Mouse (Mus musculus): ENCODE measurements around the gene Zfp524. TPM values are rescaled to one million over a fixed set of nuclear protein-coding genes. Genes with fewer than 3 reads are reported as not detected.

Zfp524 gene
- polyA plus RNA-seq, 1 experiment from 2014 or later = 6.7 TPM

DNA sequence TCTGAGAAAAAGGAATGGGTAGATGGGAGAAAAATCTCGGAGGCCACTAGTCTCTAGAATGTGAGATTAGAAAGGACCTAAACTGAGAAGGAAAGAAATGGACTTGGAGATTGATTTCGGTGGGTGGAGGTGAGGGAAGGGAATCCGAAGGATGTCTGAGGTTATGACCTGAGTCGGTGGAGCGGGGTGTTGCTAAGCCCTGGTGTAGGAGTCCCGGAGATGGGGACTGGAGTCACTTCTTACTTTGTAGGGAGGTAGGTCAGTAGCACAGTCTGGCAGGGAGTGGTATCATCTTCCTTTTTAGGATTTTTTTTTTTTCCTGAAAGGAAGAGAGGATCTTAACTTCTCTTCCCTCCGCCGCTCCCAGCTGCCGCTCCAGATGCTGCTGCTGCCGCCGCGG is 38.2 kb downstream of the Zfp524 start:
- H3K4me1 ChIP-seq (ENCODE audit: control insufficient read depth, insufficient read depth, low read length) = peaks cover 51% of the 10 kb centered on the region
- WGBS = 2% methylated on average over 11 of the region's 12 CpGs
- H3K27me3 ChIP-seq (ENCODE audit: control insufficient read depth, insufficient read depth, low read depth, low read length) = peaks cover 15% of the 10 kb centered on the region
- H3K4me3 ChIP-seq (ENCODE audit: low read depth, low read length) = peak overlapping the region; percentile 79
- H3K9ac ChIP-seq (ENCODE audit: low read depth, low read length) = peak overlapping the region; percentile 95
- H3K4me2 ChIP-seq (ENCODE audit: low read length) = peak overlapping the region; percentile 71
- no peaks in the 10 kb centered on the region for H3K36me3 ChIP-seq (ENCODE audit: control insufficient read depth, insufficient read depth, low read length)
- ATAC-seq = no peak
- no peak overlapping the region for H3K27ac ChIP-seq (ENCODE audit: low read length)
- no peaks in the 10 kb centered on the region for H3K9me3 ChIP-seq (replicated peaks; ENCODE audit: control insufficient read depth, low read length, poor library complexity, severe bottlenecking)

DNA sequence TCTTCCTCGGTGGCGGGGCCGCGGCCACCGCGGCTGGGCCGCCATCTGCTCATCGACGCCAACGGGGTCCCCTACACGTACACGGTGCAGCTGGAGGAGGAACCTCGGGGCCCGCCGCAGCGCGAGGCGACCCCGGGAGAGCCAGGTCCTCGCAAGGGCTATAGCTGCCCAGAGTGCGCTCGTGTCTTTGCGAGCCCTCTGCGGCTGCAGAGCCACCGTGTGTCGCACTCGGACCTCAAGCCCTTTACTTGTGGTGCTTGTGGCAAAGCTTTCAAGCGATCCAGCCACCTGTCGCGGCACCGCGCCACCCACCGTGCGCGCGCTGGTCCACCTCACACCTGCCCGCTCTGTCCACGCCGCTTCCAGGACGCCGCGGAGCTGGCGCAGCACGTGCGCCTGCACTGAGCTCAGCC is 38.7 kb downstream of the Zfp524 start:
- no peak for ATAC-seq
- H3K36me3 ChIP-seq (ENCODE audit: control insufficient read depth, insufficient read depth, low read length) = no peaks in the 10 kb centered on the region
- no peak overlapping the region for H3K27ac ChIP-seq (ENCODE audit: low read length)
- no peaks in the 10 kb centered on the region for H3K9me3 ChIP-seq (replicated peaks; ENCODE audit: control insufficient read depth, low read length, poor library complexity, severe bottlenecking)
- peaks cover 56% of the 10 kb centered on the region for H3K4me1 ChIP-seq (ENCODE audit: control insufficient read depth, insufficient read depth, low read length)
- H3K4me2 ChIP-seq (ENCODE audit: low read length) = peak overlapping the region; percentile 71
- H3K9ac ChIP-seq (ENCODE audit: low read depth, low read length) = peak overlapping the region; percentile 95
- 3% methylated on average over 44 of the region's 45 CpGs for WGBS
- H3K4me3 ChIP-seq (ENCODE audit: low read depth, low read length) = peak overlapping the region; percentile 79
- peaks cover 15% of the 10 kb centered on the region for H3K27me3 ChIP-seq (ENCODE audit: control insufficient read depth, insufficient read depth, low read depth, low read length)

DNA sequence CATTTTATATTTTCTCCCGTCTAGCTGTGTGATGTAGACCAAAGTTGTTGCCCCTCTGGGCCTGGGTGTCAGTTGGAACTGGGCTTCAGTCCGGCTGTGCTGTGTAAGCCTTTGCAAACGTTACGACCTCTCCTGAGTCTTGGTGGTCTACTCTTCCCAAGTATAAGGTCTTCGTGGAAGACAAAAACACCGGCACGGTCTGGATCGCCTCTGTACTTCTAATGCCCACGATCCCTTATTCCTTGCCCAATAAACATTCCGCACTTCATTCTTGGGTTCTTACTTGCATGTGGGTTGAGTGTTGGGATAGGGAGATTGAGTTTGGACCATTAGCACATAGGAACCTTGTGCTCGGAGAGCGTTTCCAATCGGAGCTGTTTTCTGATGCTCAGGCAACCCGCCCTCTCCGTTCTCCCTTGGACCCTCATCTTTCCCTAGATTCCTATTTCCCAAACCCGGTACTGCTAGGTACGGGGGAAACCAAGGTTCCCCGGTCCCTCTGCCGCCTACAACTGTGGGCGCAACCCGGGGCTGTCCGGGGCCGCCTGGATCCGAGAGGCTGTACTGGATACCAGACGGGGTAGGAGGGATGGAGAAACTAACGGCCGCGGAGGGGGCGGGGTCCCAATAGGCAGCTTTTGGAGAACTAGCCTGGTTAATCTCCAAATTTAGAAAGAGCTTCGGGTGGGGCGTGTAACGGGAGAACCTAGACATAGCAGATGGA is 39.4 kb downstream of the Zfp524 start:
- 8% methylated on average over 32 of the region's 32 CpGs for WGBS
- H3K4me2 ChIP-seq (ENCODE audit: low read length) = peak overlapping the region; percentile 71
- peaks cover 15% of the 10 kb centered on the region for H3K27me3 ChIP-seq (ENCODE audit: control insufficient read depth, insufficient read depth, low read depth, low read length)
- peak overlapping the region; percentile 53; the same call in 1 of the 2 replicates for H3K27ac ChIP-seq (ENCODE audit: low read length)
- H3K4me3 ChIP-seq (ENCODE audit: low read depth, low read length) = peak overlapping the region; percentile 79
- H3K9me3 ChIP-seq (replicated peaks; ENCODE audit: control insufficient read depth, low read length, poor library complexity, severe bottlenecking) = no peaks in the 10 kb centered on the region
- peak overlapping the region; percentile 95 for H3K9ac ChIP-seq (ENCODE audit: low read depth, low read length)
- H3K36me3 ChIP-seq (ENCODE audit: control insufficient read depth, insufficient read depth, low read length) = no peaks in the 10 kb centered on the region
- peaks cover 59% of the 10 kb centered on the region for H3K4me1 ChIP-seq (ENCODE audit: control insufficient read depth, insufficient read depth, low read length)
- ATAC-seq = no peak

DNA sequence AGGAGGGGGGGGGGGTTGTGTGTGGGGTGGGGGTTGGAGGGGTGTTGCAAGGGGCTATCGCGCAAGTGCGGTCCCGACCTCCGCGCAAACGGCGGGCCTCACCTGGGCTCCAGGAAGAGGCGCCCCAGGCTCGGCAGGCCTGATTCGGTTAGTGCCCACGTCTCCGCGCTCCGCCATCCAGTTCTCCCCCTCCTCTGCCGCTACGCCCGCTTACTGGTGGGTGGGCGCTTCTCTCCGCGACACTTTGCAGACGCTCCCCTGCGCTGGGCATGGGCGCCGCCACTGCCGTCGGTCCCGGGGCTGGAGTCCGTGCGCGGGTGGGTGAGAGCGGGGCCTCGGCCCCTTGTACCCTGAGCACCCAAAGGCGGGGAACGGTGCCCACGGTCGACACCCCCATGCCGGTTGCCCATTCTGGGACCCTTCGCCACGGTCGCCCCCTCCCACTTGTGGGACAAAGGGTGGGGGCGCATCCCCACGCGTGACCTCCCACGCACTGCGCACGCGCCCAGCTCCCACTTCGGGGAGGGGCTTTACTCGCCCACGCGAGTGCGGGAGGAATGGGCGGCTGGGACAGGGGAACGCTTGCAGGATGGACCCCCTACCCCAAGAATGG is 42.5 kb downstream of the Zfp524 start:
- peaks cover 71% of the 10 kb centered on the region for H3K4me1 ChIP-seq (ENCODE audit: control insufficient read depth, insufficient read depth, low read length)
- peak; percentile 21 for ATAC-seq
- peak overlapping the region; percentile 93 for H3K4me2 ChIP-seq (ENCODE audit: low read length)
- peak overlapping the region; percentile 76 for H3K4me3 ChIP-seq (ENCODE audit: low read depth, low read length)
- no peaks in the 10 kb centered on the region for H3K9me3 ChIP-seq (replicated peaks; ENCODE audit: control insufficient read depth, low read length, poor library complexity, severe bottlenecking)
- peak overlapping the region; percentile 84 for H3K27ac ChIP-seq (ENCODE audit: low read length)
- H3K36me3 ChIP-seq (ENCODE audit: control insufficient read depth, insufficient read depth, low read length) = no peaks in the 10 kb centered on the region
- 2% methylated on average over 54 of the region's 55 CpGs for WGBS
- peak overlapping the region; percentile 80 for H3K9ac ChIP-seq (ENCODE audit: low read depth, low read length)
- peaks cover 15% of the 10 kb centered on the region for H3K27me3 ChIP-seq (ENCODE audit: control insufficient read depth, insufficient read depth, low read depth, low read length)

DNA sequence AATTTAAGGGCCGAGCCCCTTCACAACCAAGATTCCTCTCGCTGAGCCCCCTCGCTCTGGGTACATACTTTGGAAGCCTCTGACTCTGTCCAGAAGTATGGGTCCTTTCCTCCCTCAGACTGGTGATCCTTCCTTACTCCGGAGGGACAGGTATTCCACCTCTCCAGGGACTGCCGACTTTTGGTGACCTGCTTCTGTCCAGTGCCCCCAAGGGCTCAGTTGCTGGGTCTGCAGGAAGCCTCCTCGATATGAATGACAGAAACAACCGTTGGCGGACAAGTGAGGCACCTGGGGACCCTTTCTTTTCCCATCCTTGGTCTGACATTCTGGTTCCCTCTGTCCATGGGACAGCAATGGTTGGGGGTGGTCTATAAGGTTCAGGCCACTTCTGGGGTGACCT is 43.2 kb downstream of the Zfp524 start:
- 25% methylated on average over 8 of the region's 8 CpGs for WGBS
- H3K4me1 ChIP-seq (ENCODE audit: control insufficient read depth, insufficient read depth, low read length) = peaks cover 67% of the 10 kb centered on the region
- H3K36me3 ChIP-seq (ENCODE audit: control insufficient read depth, insufficient read depth, low read length) = no peaks in the 10 kb centered on the region
- H3K9me3 ChIP-seq (replicated peaks; ENCODE audit: control insufficient read depth, low read length, poor library complexity, severe bottlenecking) = no peaks in the 10 kb centered on the region
- peak overlapping the region; percentile 80 for H3K9ac ChIP-seq (ENCODE audit: low read depth, low read length)
- ATAC-seq = no peak
- peak overlapping the region; percentile 93 for H3K4me2 ChIP-seq (ENCODE audit: low read length)
- peak overlapping the region; percentile 76 for H3K4me3 ChIP-seq (ENCODE audit: low read depth, low read length)
- peak overlapping the region; percentile 84 for H3K27ac ChIP-seq (ENCODE audit: low read length)
- peaks cover 15% of the 10 kb centered on the region for H3K27me3 ChIP-seq (ENCODE audit: control insufficient read depth, insufficient read depth, low read depth, low read length)

DNA sequence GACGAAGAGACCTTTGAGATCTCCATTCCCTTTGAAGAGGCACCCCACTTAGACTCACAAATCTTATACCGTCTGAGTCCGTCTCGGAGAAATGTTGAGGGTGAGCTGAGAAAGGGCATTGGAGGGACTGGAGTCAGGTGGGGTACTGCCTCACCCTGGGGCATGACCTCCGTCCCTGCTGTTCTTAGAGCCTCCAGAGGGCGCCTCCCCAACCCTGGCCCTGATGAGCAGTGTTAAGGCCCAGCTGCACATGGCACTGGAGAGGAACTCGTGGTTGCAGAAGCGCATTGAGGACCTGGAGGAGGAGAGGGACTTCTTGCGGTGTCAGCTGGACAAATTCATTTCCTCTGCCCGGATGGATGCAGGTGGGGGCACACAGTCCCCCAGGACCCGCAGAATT is 43.6 kb downstream of the Zfp524 start:
- no peak for ATAC-seq
- peak overlapping the region; percentile 93 for H3K4me2 ChIP-seq (ENCODE audit: low read length)
- WGBS = 32% methylated on average over 11 of the region's 11 CpGs
- peaks cover 15% of the 10 kb centered on the region for H3K27me3 ChIP-seq (ENCODE audit: control insufficient read depth, insufficient read depth, low read depth, low read length)
- peak overlapping the region; percentile 76 for H3K4me3 ChIP-seq (ENCODE audit: low read depth, low read length)
- H3K4me1 ChIP-seq (ENCODE audit: control insufficient read depth, insufficient read depth, low read length) = peaks cover 63% of the 10 kb centered on the region
- H3K9me3 ChIP-seq (replicated peaks; ENCODE audit: control insufficient read depth, low read length, poor library complexity, severe bottlenecking) = no peaks in the 10 kb centered on the region
- H3K27ac ChIP-seq (ENCODE audit: low read length) = peak overlapping the region; percentile 11; the same call in 1 of the 2 replicates
- H3K9ac ChIP-seq (ENCODE audit: low read depth, low read length) = peak overlapping the region; percentile 80
- no peaks in the 10 kb centered on the region for H3K36me3 ChIP-seq (ENCODE audit: control insufficient read depth, insufficient read depth, low read length)

DNA sequence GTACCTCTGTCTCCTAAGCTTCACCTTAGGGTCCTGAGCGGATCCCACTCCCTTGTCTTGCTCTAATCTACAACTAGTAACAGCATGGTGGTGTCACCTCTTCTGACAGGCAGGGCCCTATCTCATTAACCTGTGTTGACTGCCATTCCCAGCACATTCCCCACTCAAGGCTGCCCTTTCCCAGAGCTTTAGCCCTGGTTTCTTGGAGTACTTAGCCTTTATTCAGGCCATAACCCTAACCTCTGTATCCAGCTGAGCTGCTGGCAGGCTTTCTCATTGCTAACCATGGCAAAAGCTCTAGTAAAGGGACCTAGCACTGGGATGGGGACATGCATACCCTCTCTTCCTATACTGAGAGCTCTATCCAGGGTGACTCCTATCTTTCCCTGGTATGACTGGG is 44.4 kb downstream of the Zfp524 start:
- Histone ChIP-seq H3K4me3 (ENCODE audit: low read depth, low read length) (no peak overlapping the region), H3K9ac (ENCODE audit: low read depth, low read length) (no peak overlapping the region), H3K27me3 (ENCODE audit: control insufficient read depth, insufficient read depth, low read depth, low read length) (peaks cover 15% of the 10 kb centered on the region), H3K4me2 (ENCODE audit: low read length) (no peak overlapping the region), H3K27ac (ENCODE audit: low read length) (no peak overlapping the region), H3K9me3 (replicated peaks; ENCODE audit: control insufficient read depth, low read length, poor library complexity, severe bottlenecking) (no peaks in the 10 kb centered on the region), H3K4me1 (ENCODE audit: control insufficient read depth, insufficient read depth, low read length) (peaks cover 60% of the 10 kb centered on the region), H3K36me3 (ENCODE audit: control insufficient read depth, insufficient read depth, low read length) (no peaks in the 10 kb centered on the region)
- ATAC-seq = no peak
- 93% methylated on average over 1 of the region's 1 CpGs for WGBS

DNA sequence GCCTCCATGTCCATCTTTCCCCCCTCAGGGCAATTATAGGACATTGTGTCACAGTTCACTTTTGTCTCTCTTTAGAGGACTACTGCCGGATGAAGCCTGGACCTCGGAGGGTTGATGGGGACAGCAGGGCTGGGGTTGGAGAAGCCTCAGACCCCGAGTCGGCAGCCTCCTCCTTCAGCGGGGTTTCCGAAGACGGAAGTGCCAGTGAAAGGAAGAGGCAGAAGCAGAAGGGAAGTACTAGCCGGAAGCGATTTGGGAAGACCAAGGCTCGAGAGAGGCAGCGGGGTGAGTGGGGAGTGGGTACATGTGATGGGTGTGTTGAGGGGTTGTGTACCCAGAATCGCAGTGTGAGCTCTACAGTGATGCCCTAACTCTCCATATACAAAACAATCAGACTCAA is 45.2 kb downstream of the Zfp524 start:
- Histone ChIP-seq H3K4me2 (ENCODE audit: low read length) (no peak overlapping the region), H3K27me3 (ENCODE audit: control insufficient read depth, insufficient read depth, low read depth, low read length) (peaks cover 13% of the 10 kb centered on the region), H3K4me3 (ENCODE audit: low read depth, low read length) (no peak overlapping the region), H3K9ac (ENCODE audit: low read depth, low read length) (peak overlapping the region; percentile 84), H3K4me1 (ENCODE audit: control insufficient read depth, insufficient read depth, low read length) (peaks cover 60% of the 10 kb centered on the region), H3K36me3 (ENCODE audit: control insufficient read depth, insufficient read depth, low read length) (no peaks in the 10 kb centered on the region), H3K9me3 (replicated peaks; ENCODE audit: control insufficient read depth, low read length, poor library complexity, severe bottlenecking) (no peaks in the 10 kb centered on the region), H3K27ac (ENCODE audit: low read length) (peak overlapping the region; percentile 99)
- WGBS = 88% methylated on average over 12 of the region's 12 CpGs
- ATAC-seq = no peak

DNA sequence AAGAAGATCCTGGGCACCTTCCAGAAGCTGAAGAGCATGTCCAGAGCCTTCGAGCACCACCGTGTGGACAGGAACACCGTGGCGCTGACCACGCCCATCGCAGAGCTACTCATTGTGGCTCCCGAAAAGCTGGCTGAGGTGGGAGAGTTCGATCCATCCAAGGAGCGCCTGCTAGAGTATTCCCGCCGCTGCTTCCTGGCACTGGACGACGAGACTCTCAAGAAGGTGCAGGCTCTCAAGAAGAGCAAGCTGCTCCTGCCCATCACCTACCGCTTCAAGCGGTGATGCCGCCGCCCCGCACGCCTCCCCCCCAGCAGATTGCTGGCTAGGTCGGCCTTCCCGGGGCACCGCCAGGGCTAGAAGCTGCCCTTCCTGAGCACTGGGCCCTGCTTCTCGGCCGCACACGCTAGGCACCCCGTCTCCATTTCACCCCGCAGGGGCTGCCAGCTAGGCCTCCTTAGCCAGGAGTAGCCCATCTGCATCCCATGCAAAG is 46.1 kb downstream of the Zfp524 start:
- no peaks in the 10 kb centered on the region for H3K9me3 ChIP-seq (replicated peaks; ENCODE audit: control insufficient read depth, low read length, poor library complexity, severe bottlenecking)
- ATAC-seq = peak; percentile 3; the same call in 1 of the 2 replicates
- peaks cover 53% of the 10 kb centered on the region for H3K4me1 ChIP-seq (ENCODE audit: control insufficient read depth, insufficient read depth, low read length)
- peak overlapping the region; percentile 84 for H3K9ac ChIP-seq (ENCODE audit: low read depth, low read length)
- H3K27me3 ChIP-seq (ENCODE audit: control insufficient read depth, insufficient read depth, low read depth, low read length) = peaks cover 4% of the 10 kb centered on the region; the same call in 1 of the 2 replicates
- H3K27ac ChIP-seq (ENCODE audit: low read length) = peak overlapping the region; percentile 99
- peak overlapping the region; percentile 83 for H3K4me2 ChIP-seq (ENCODE audit: low read length)
- WGBS = 2% methylated on average over 27 of the region's 27 CpGs
- peak overlapping the region; percentile 61 for H3K4me3 ChIP-seq (ENCODE audit: low read depth, low read length)
- no peaks in the 10 kb centered on the region for H3K36me3 ChIP-seq (ENCODE audit: control insufficient read depth, insufficient read depth, low read length)
